23 mouse cellular contexts compared by ENCODE assay signal in genomic region chr14:22968705-22969104, GRCm38 (mm10).
DNase-seq lines count a peak whose midpoint lies in the region; ATAC-seq lines count a peak whose summit lies in the region.
"Had no signal": no experiment of that assay in that cellular context is flagged by ENCODE, and none has a peak within 500 bp of the region (broad histone marks: within the 10 kb centered on the region; RNA-seq: fewer than 3 reads in every experiment).

No protein-coding gene starts in this region.

- no peak overlapping the region for H3K9ac ChIP-seq in kidney, embryonic 14.5 days (ENCODE audit: low read depth, low read length)
- no peak overlapping the region for H3K9ac ChIP-seq in limb, embryonic 11.5 days (ENCODE audit: low read length)
- H3K9ac ChIP-seq: embryonic facial prominence, embryonic 12.5 days; forebrain, embryonic 15.5 days; heart, embryonic 15.5 days; hindbrain, embryonic 15.5 days had no signal

- no peak overlapping the region for H3K4me2 ChIP-seq in kidney, embryonic 14.5 days (replicated peaks; ENCODE audit: low read depth, low read length)
- no peak overlapping the region for H3K4me2 ChIP-seq in limb, embryonic 11.5 days (ENCODE audit: low read depth, severe bottlenecking)
- H3K4me2 ChIP-seq: embryonic facial prominence, embryonic 12.5 days; forebrain, embryonic 15.5 days; heart, embryonic 11.5 days; heart, embryonic 15.5 days; hindbrain, embryonic 15.5 days had no signal

- H3K4me1 ChIP-seq in kidney, embryonic 14.5 days (ENCODE audit: control insufficient read depth, insufficient read depth, low read length): 0 out of 2 replicates have a peak, but pooled peaks cover 5% of the 10 kb centered on the region
- peaks cover 7% of the 10 kb centered on the region for H3K4me1 ChIP-seq in limb, embryonic 11.5 days (ENCODE audit: control insufficient read depth, insufficient read depth, low read length)
- H3K4me1 ChIP-seq: embryonic facial prominence, embryonic 12.5 days; heart, embryonic 15.5 days; hindbrain, embryonic 15.5 days had no signal

- H3K9me3 ChIP-seq in kidney, embryonic 14.5 days (ENCODE audit: control insufficient read depth, low read length): no peaks in the 10 kb centered on the region
- no peaks in the 10 kb centered on the region for H3K9me3 ChIP-seq in limb, embryonic 11.5 days (ENCODE audit: control insufficient read depth, low read length)
- H3K9me3 ChIP-seq: embryonic facial prominence, embryonic 12.5 days; forebrain, embryonic 15.5 days; heart, embryonic 15.5 days; hindbrain, embryonic 15.5 days had no signal

- 43% methylated on average over 5 of the region's 5 CpGs for WGBS in kidney, embryonic 14.5 days
- 34% methylated on average over 5 of the region's 5 CpGs for WGBS in limb, embryonic 11.5 days

- no peak overlapping the region for H3K4me3 ChIP-seq in kidney, embryonic 14.5 days (ENCODE audit: low read length)
- H3K4me3 ChIP-seq in limb, embryonic 11.5 days (ENCODE audit: low read depth, low read length): no peak overlapping the region
- H3K4me3 ChIP-seq: embryonic facial prominence, embryonic 12.5 days; forebrain, embryonic 15.5 days; heart, adult 2 months; heart, embryonic 15.5 days; hindbrain, embryonic 15.5 days had no signal

- no peak overlapping the region for H3K27ac ChIP-seq in kidney, embryonic 14.5 days (ENCODE audit: low read depth, low read length)
- H3K27ac ChIP-seq in limb, embryonic 11.5 days (replicated peaks; ENCODE audit: low read depth, low read length): 0 out of 2 replicates have a peak overlapping the region, but pooled peaks have one; percentile 10
- H3K27ac ChIP-seq: embryonic facial prominence, embryonic 12.5 days; forebrain, embryonic 15.5 days; heart, adult 2 months; heart, embryonic 15.5 days; hindbrain, embryonic 15.5 days had no signal

- ATAC-seq in kidney, embryonic 14.5 days (ENCODE audit: low FRiP score, low TSS enrichment): peak; percentile 66; the same call in 1 of the 2 replicates
- ATAC-seq in limb, embryonic 11.5 days (ENCODE audit: insufficient number of reproducible peaks, low FRiP score, low TSS enrichment, low read depth): peak; percentile 26; the same call in 1 of the 2 replicates
- ATAC-seq: activated CD4-positive, CD25-positive, alpha-beta regulatory T cell, adult 4 months; forebrain, embryonic 15.5 days; Patski had no signal

- no peak for DNase-seq in kidney, postnatal 10 days
- peak; percentile 8 to 35 for DNase-seq in kidney, postnatal 4 days
- no peak for DNase-seq in kidney, adult 11 months
- peak; percentile 37 for DNase-seq in limb, embryonic 11.5 days (ENCODE audit: low spot score)
- peak; percentile 44 for DNase-seq in mesoderm, embryonic 11.5 days (ENCODE audit: low read depth, low spot score)
- DNase-seq in gastrocnemius, postnatal 4 days (ENCODE audit: low spot score in 2 of 2): no peak
- DNase-seq in spleen, postnatal 14 days (ENCODE audit: low spot score in 2 of 2): no peak
- DNase-seq: adrenal gland, adult 2 months; adrenal gland, postnatal 25 days; cerebellum, adult 2 months; cerebellum, postnatal 10 days; gastrocnemius, postnatal 10 days; heart, adult 2 months; heart, postnatal 14 days had no signal

- no peaks in the 10 kb centered on the region for H3K27me3 ChIP-seq in kidney, embryonic 14.5 days (ENCODE audit: control insufficient read depth, insufficient read depth, low read length)
- H3K27me3 ChIP-seq in limb, embryonic 11.5 days (ENCODE audit: control insufficient read depth, insufficient read depth, low read length): no peaks in the 10 kb centered on the region
- H3K27me3 ChIP-seq: CH12.LX; embryonic facial prominence, embryonic 12.5 days; forebrain, embryonic 15.5 days; heart, embryonic 15.5 days; hindbrain, embryonic 15.5 days; Patski had no signal

- H3K36me3 ChIP-seq in kidney, embryonic 14.5 days (ENCODE audit: control insufficient read depth, insufficient read depth, low read length): no peaks in the 10 kb centered on the region
- no peaks in the 10 kb centered on the region for H3K36me3 ChIP-seq in limb, embryonic 11.5 days (ENCODE audit: control insufficient read depth, insufficient read depth, low read length)
- H3K36me3 ChIP-seq: embryonic facial prominence, embryonic 12.5 days; forebrain, embryonic 15.5 days; heart, embryonic 15.5 days; hindbrain, embryonic 15.5 days had no signal

Comparison
In these comparisons a context has a peak if more than half of its experiments do, and no peak if none do; other contexts are left out.
1. DNase-seq: peak in kidney, postnatal 4 days (2 of 2), limb, embryonic 11.5 days (single experiment) and mesoderm, embryonic 11.5 days (single experiment); none in kidney, postnatal 10 days (single experiment), kidney, adult 11 months (single experiment), gastrocnemius, postnatal 4 days (0 of 2) and spleen, postnatal 14 days (0 of 2).